Mouse (Mus musculus) kidney, adult 2 months (tissue): Measurements from ENCODE around the gene Slc38a5. TPM values are rescaled to one million over a fixed set of nuclear protein-coding genes. Genes with fewer than 3 reads are reported as not detected.

Experiments
- DNase-seq: peaks from one replicate; pipeline ENCODE4 v3.0.0; 2021
- H3K27ac ChIP-seq: fragments of 200-500 bp; 2 replicates; pipeline ENCODE4 v1.5.1; 2012; ENCODE audit warnings: low read depth, low read length, control low read depth, inconsistent platforms; ENCODE audit not compliant: insufficient read depth
- H3K27me3 ChIP-seq: fragments of 200-500 bp; replicated peaks from 2 replicates; pipeline ENCODE4 v1.6.1; 2012; ENCODE audit warnings: mild to moderate bottlenecking, moderate library complexity, low read length, inconsistent platforms; ENCODE audit not compliant: control insufficient read depth, insufficient read depth
- H3K36me3 ChIP-seq: fragments of 200-500 bp; 2 replicates; pipeline ENCODE4 v1.6.1; 2012; ENCODE audit warnings: mild to moderate bottlenecking, moderate library complexity, low read length, inconsistent platforms; ENCODE audit not compliant: control insufficient read depth, insufficient read depth
- H3K4me1 ChIP-seq: fragments of 200-500 bp; 2 replicates; pipeline ENCODE4 v1.6.1; 2011; ENCODE audit warnings: low read length; ENCODE audit not compliant: control insufficient read depth, insufficient read depth
- H3K4me3 ChIP-seq: fragments of 200-500 bp; 2 replicates; pipeline ENCODE4 v1.5.1; 2011; ENCODE audit warnings: mild to moderate bottlenecking, low read depth, low read length, control low read depth; ENCODE audit not compliant: insufficient read depth
- CTCF ChIP-seq: fragments of 200-500 bp; conservative IDR thresholded peaks from 2 replicates; pipeline ENCODE4 v1.5.1; 2011; ENCODE audit warnings: low read depth, mild to moderate bottlenecking, control low read depth, low read length, moderate library complexity, mixed read lengths; ENCODE audit not compliant: insufficient read depth, insufficient read length
- POLR2A ChIP-seq: fragments of 200-500 bp; IDR thresholded peaks from one replicate; pipeline ENCODE4 v1.6.1; 2011; ENCODE audit warnings: low read depth, low read length, control low read depth
- WGBS: fragments of 180-500 bp; shearing (Covaris S2); methylation state at CpG from one replicate; pipeline ENCODE4 v1.1.7; 2018; 5-methylcytosine and 5-hydroxymethylcytosine counted together
- polyA plus RNA-seq: library from polyadenylated mRNA; depleted of rRNA; stranded (reverse); fragments of >200 nt; gene quantifications from 2 replicates; pipeline ENCODE4 v1.2.3, GENCODE M21; 2012; rRNA removed

Gene Slc38a5
- not detected in 2 replicates for polyA plus RNA-seq

DNA sequence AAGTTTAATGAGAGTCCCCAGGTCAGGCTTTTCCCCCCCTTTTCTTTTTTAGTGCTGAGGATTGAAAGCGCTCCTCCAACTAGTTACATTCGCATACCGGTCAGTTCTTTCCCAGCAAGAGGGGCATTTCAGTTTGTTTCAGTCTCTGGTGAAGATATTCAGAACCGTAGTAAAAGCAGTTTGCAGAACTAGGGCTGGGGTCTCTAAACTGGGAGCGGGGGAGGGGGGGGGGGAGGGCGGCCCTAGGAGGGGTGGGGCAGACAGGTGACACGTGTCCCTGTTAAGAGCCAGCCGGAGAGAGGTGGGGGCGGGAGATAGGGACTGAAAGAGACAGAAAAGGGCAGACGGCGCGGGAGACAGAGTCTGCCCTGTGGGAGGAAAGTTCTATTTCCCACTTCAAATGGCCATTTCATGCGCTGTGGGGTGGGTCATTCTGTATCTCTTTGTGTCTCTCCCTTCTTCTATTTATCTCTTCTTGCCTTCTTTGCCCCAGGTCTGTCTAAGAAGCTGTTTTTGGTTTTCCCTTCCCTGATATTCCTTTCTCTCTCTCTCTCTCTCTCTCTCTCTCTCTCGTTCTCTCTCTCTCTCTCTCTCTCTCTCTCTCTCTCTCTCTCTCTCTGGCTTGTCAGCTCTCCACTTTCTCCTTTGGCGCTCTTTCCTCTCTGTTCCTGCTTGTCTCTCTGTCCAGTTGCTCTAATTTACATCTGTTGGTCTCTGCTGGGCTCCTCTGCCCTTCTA, at the start of gene Slc38a5:
Gene Slc38a5, plus strand, starts transcription at position 51 of the 738 bp plus-strand sequence.
- TF ChIP-seq POLR2A (no peak), CTCF (no peak)
- DNase-seq: no peak
- Histone ChIP-seq H3K4me1 (no peaks in the 10 kb centered on the region), H3K4me3 (no peak within 1 kb of the TSS), H3K27me3 (no peaks in the 10 kb centered on the region), H3K36me3 (no peaks in the 10 kb centered on the region), H3K27ac (no peak within 1 kb of the TSS)
- 2% methylated on average over 10 of the region's 15 CpGs for WGBS

DNA sequence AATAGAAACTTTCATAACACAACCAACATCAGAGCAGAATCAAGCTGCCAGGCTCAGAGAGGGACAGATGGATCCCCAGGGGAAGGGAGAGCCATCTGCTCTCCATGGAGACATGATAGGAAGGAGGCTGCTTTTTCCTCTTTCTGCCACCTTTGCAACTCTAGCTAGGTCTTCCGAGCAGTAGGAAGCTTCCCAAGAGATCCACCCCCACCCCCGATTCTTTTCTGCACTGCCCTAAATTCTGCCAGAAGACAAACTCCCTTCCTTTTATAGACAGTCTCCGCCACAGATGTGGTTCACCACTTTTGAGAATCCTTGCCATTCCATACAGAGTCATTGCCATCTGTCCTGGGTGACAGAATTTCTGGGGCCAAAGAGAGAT, 48.6 kb upstream of the Slc38a5 start:
- WGBS: 71% methylated on average over 3 of the region's 3 CpGs
- H3K4me3 ChIP-seq: no peak overlapping the region
- no peak overlapping the region for H3K27ac ChIP-seq
- TF ChIP-seq POLR2A (no peak), CTCF (no peak)
- DNase-seq: no peak
- H3K4me1 ChIP-seq: no peaks in the 10 kb centered on the region
- H3K27me3 ChIP-seq: no peaks in the 10 kb centered on the region
- no peaks in the 10 kb centered on the region for H3K36me3 ChIP-seq

DNA sequence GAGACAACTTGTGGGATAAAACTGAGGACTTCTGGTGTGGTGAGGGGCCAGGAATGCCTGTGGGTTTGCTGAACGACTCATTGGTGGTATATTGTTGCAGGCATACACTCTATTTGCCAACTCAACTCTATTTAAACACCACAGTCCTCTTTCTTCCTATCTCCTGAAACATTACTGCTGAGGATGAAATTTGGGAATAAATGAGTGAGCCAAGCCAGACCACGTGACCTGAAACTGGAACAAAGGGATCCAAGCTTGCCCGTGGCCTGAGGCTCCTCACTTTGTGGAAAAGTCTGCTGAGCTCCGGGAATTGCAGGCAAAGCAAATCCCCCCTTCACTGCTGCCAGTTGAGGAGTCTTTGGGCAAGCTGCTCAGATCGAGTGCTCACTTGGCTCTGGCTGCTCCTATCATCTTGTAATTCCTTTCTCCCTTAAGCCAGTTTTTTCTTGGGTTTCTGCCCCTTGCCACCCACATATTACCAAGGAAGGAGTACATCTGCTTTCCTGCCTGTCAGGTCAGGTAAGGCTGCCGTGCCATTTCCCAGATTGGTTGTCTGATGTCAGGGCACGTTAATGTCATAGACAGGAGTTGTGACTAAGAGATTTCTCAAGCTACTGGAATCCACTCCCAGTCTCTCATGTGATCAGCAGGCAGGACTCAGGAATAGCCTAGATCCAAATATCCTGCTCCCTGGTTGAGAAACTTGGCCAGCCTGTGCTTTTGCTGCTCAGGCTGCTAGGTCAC, 48.1 kb upstream of the Slc38a5 start:
- Histone ChIP-seq H3K27me3 (no peaks in the 10 kb centered on the region), H3K36me3 (no peaks in the 10 kb centered on the region), H3K27ac (no peak overlapping the region), H3K4me3 (no peak overlapping the region), H3K4me1 (no peaks in the 10 kb centered on the region)
- TF ChIP-seq CTCF (no peak), POLR2A (no peak)
- WGBS: 45% methylated on average over 7 of the region's 7 CpGs
- DNase-seq: no peak

DNA sequence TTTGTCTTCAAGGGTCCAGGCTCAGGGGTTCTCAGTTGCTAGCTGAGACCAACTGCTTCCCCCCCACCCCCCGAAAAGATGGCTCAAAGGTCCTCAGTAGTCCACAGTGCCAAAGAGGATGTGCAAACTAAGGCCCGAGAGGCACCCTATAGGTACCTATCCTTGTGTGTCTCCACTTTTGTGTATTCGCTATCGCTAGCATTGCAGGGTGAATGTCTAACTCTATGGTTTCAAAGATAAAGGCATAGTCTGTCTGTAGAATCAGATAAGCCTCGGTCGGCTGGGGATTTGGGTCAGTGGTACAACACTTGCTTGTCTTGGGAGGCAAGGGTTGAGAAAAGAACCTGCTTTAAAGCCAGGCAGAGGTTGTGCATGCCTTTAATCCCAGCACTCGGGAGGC, 47.5 kb upstream of the Slc38a5 start:
- no peak for DNase-seq
- no peak overlapping the region for H3K27ac ChIP-seq
- WGBS: 90% methylated on average over 7 of the region's 7 CpGs
- no peaks in the 10 kb centered on the region for H3K4me1 ChIP-seq
- no peak overlapping the region for H3K4me3 ChIP-seq
- no peaks in the 10 kb centered on the region for H3K36me3 ChIP-seq
- TF ChIP-seq POLR2A (no peak), CTCF (no peak)
- H3K27me3 ChIP-seq: no peaks in the 10 kb centered on the region

DNA sequence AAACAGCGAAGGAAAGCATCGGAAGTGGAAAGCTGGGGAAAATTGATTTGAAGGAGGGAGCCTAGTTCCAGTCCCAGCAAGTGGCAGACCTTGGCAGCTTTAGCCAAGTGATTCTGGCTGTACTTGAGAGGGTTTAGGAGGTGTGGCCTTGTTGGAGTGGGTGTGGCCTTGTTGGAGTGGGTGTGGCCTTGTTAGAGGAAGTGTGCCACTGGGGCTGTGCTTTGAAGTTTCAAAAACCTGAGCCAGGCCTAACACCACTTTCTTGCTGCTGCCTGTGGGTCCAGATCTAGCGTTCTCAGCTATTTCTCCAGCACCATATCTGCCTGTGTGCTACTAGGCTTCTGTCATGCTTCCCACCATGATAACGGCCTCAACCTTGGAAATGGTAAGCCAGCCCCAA, 40.7 kb upstream of the Slc38a5 start:
- WGBS: 85% methylated on average over 4 of the region's 4 CpGs
- H3K4me3 ChIP-seq: no peak overlapping the region
- H3K27ac ChIP-seq: no peak overlapping the region

DNA sequence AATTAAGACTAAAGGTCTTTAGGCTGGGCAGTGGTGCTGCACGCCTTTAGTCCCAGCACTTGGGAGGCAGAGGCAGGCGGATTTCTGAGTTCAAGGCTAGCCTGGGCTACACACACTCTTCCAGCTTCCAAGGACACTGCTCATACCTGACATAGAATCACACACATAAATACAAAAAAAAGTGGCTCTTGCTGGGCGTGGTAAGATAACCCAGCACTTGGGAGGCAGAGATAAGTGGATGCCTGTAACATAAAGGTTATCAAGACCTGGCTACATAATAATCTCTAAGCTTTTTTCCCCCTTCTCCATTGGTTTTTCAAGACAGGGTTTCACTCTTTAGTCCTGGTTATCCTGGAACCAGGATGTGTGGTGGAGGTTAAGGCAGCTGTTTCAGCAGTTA, 37.3 kb upstream of the Slc38a5 start:
- no peak for DNase-seq
- Histone ChIP-seq H3K27ac (no peak overlapping the region), H3K36me3 (no peaks in the 10 kb centered on the region), H3K4me1 (no peaks in the 10 kb centered on the region), H3K4me3 (no peak overlapping the region), H3K27me3 (no peaks in the 10 kb centered on the region)
- TF ChIP-seq CTCF (no peak), POLR2A (no peak)
- WGBS: 90% methylated on average over 3 of the region's 3 CpGs

More for the DNA sequence above, 40.7 kb upstream of the Slc38a5 start:
- TF ChIP-seq POLR2A: no peak
- TF ChIP-seq CTCF: no peak
- no peaks in the 10 kb centered on the region for H3K27me3 ChIP-seq
- no peaks in the 10 kb centered on the region for H3K4me1 ChIP-seq
- H3K36me3 ChIP-seq: no peaks in the 10 kb centered on the region
- DNase-seq: no peak

DNA sequence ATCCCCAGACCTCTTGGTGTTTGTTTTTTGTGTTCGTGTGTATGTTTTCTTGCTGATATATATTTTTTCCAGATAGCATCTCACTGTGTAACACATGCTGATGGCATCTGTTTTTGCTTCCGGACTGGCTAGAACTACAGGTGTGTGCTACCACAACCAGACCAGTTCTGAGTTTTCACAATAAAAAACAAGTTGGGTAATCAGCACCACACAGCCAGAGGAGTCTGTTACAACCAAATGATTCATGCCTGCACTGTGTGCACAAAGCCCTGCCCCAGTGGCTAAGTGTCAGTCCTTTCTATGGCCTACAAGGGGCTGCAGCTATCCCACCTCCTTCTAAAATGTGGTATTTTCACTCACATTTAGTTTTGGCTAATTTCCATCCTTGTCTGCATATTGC, 34.2 kb upstream of the Slc38a5 start:
- Histone ChIP-seq H3K27ac (no peak overlapping the region), H3K27me3 (no peaks in the 10 kb centered on the region), H3K36me3 (peaks cover 1% of the 10 kb centered on the region; the same call in 1 of the 2 replicates), H3K4me3 (no peak overlapping the region), H3K4me1 (no peaks in the 10 kb centered on the region)
- 81% methylated on average over 2 of the region's 2 CpGs for WGBS
- DNase-seq: no peak
- TF ChIP-seq CTCF (no peak), POLR2A (no peak)
